Mouse (Mus musculus) cerebellum, adult 2 months (tissue): ENCODE results near the gene Vcpkmt. TPM values are rescaled to one million over a fixed set of nuclear protein-coding genes. Genes with fewer than 3 reads are reported as not detected.
A peak's percentile ranks its signal among the peaks of the same experiment; 100 is the strongest.

Experiments
- DNase-seq, 2 experiments: peaks; one replicate each; pipeline ENCODE4 v3.0.0; 2021
- H3K27ac ChIP-seq: fragments of 200-500 bp; 2 replicates; pipeline ENCODE4 v1.5.1; 2012; ENCODE audit warnings: low read length, control low read depth, inconsistent platforms; ENCODE audit not compliant: insufficient read depth
- H3K27me3 ChIP-seq: fragments of 200-500 bp; 2 replicates; pipeline ENCODE4 v1.6.1; 2012; ENCODE audit warnings: inconsistent platforms, mild to moderate bottlenecking, low read length, moderate library complexity; ENCODE audit not compliant: control insufficient read depth, insufficient read depth
- H3K4me1 ChIP-seq: fragments of 200-500 bp; 2 replicates; pipeline ENCODE4 v1.6.1; 2011; ENCODE audit warnings: low read length; ENCODE audit not compliant: control insufficient read depth, insufficient read depth
- H3K4me3 ChIP-seq: fragments of 200-500 bp; replicated peaks from 2 replicates; pipeline ENCODE3; 2011; ENCODE audit warnings: mild to moderate bottlenecking, low read depth, low read length, control low read depth; ENCODE audit not compliant: insufficient read depth
- CTCF ChIP-seq: fragments of 200-500 bp; IDR thresholded peaks from 2 replicates; pipeline ENCODE4 v1.5.1; 2011; ENCODE audit warnings: low read depth, mild to moderate bottlenecking, control low read depth, low read length, moderate library complexity, borderline replicate concordance; ENCODE audit not compliant: insufficient read depth
- POLR2A ChIP-seq: fragments of 200-500 bp; IDR thresholded peaks from 2 replicates; pipeline ENCODE4 v1.6.1; 2011; ENCODE audit warnings: low read length, control low read depth, borderline replicate concordance; ENCODE audit not compliant: insufficient read depth
- WGBS: fragments of 180-500 bp; shearing (Covaris S2); methylation state at CpG from one replicate; pipeline ENCODE4 v1.1.7; 2018; 5-methylcytosine and 5-hydroxymethylcytosine counted together
- polyA plus RNA-seq: library from polyadenylated mRNA; depleted of rRNA; stranded (reverse); fragments of >200 nt; gene quantifications from 2 replicates; pipeline ENCODE4 v1.2.3, GENCODE M21; 2012; rRNA removed

Vcpkmt gene
- polyA plus RNA-seq, 1 experiment, result 30.0 TPM

- Histone ChIP-seq H3K27me3 (no peaks in the 10 kb centered on the region), H3K4me1 (peaks cover 13% of the 10 kb centered on the region), H3K4me3 (peak overlapping the region; percentile 27), H3K27ac (peak overlapping the region; percentile 31)
- WGBS, result 9% methylated on average over 10 of the region's 10 CpGs
- no peak for TF ChIP-seq CTCF
- no peak for TF ChIP-seq POLR2A
- peak in 1 of 2 experiments; percentile 65 for DNase-seq
Measured at GRCm38 (mm10) chr12:69536616-69537242, 46.1 kb downstream of the Vcpkmt start.

- no peak for TF ChIP-seq POLR2A
- Histone ChIP-seq H3K4me1 (peaks cover 13% of the 10 kb centered on the region), H3K4me3 (no peak overlapping the region), H3K27ac (no peak overlapping the region), H3K27me3 (no peaks in the 10 kb centered on the region)
- no peak for DNase-seq
- 83% methylated on average over 5 of the region's 5 CpGs for WGBS
Measured at GRCm38 (mm10) chr12:69533237-69533636, 49.6 kb downstream of the Vcpkmt start.

- TF ChIP-seq CTCF, result no peak
- no peak for TF ChIP-seq POLR2A
- WGBS, result 82% methylated on average over 3 of the region's 3 CpGs
- no peak overlapping the region for H3K27ac ChIP-seq
- no peaks in the 10 kb centered on the region for H3K27me3 ChIP-seq
- DNase-seq, result no peak
- peaks cover 11% of the 10 kb centered on the region for H3K4me1 ChIP-seq
- no peak overlapping the region for H3K4me3 ChIP-seq
Measured at GRCm38 (mm10) chr12:69532530-69532929, 50.3 kb downstream of the Vcpkmt start.

GRCm38 (mm10) chr12:69532091-69532490 lies 50.7 kb downstream of the Vcpkmt start:
- 88% methylated on average over 4 of the region's 4 CpGs for WGBS
- peaks cover 7% of the 10 kb centered on the region for H3K4me1 ChIP-seq
- no peak overlapping the region for H3K4me3 ChIP-seq
- no peak overlapping the region for H3K27ac ChIP-seq
- no peak for DNase-seq
- no peaks in the 10 kb centered on the region for H3K27me3 ChIP-seq
- no peak for TF ChIP-seq CTCF
- TF ChIP-seq POLR2A, result no peak

GRCm38 (mm10) chr12:69529694-69530403 lies 53.0 kb downstream of the Vcpkmt start:
- no peaks in the 10 kb centered on the region for H3K4me1 ChIP-seq
- no peak for DNase-seq
- no peak overlapping the region for H3K4me3 ChIP-seq
- no peak overlapping the region for H3K27ac ChIP-seq
- no peaks in the 10 kb centered on the region for H3K27me3 ChIP-seq
- 88% methylated on average over 13 of the region's 13 CpGs for WGBS
- no peak for TF ChIP-seq CTCF
- no peak for TF ChIP-seq POLR2A

- H3K4me1 ChIP-seq, result no peaks in the 10 kb centered on the region; the same call in 1 of the 2 replicates
- H3K27me3 ChIP-seq, result no peaks in the 10 kb centered on the region
- WGBS, result 62% methylated on average over 8 of the region's 8 CpGs
- TF ChIP-seq CTCF (no peak), POLR2A (no peak)
- no peak for DNase-seq
- H3K4me3 ChIP-seq, result no peak overlapping the region
- no peak overlapping the region for H3K27ac ChIP-seq
Measured at GRCm38 (mm10) chr12:69528275-69529032, 54.4 kb downstream of the Vcpkmt start.

Other genes with a start within 250 kb of the Vcpkmt start
- 42.6 and 43.8 TPM in 2 replicates for gene Nemf, start 225.9 kb downstream of the Vcpkmt start, polyA plus RNA-seq
- 67.3 and 67.6 TPM in 2 replicates for gene Arf6, start 210.9 kb downstream of the Vcpkmt start, polyA plus RNA-seq
- gene Gm9887, start 210.6 kb downstream of the Vcpkmt start, polyA plus RNA-seq, result 0.33 and 0.61 TPM in 2 replicates
- 50.3 and 56.4 TPM in 2 replicates for gene Sos2, start 98.8 kb upstream of the Vcpkmt start, polyA plus RNA-seq
- gene L2hgdh, start 141.8 kb upstream of the Vcpkmt start, polyA plus RNA-seq, result 11.9 and 12.9 TPM in 2 replicates
- gene Atp5s, start 141.9 kb upstream of the Vcpkmt start, polyA plus RNA-seq, result 33.3 and 33.8 TPM in 2 replicates
- 20.1 and 24.2 TPM in 2 replicates for gene Cdkl1, start 208.2 kb upstream of the Vcpkmt start, polyA plus RNA-seq